ENCODE assay signal across 20 mouse cellular contexts in genomic region chr17:10575306-10575705, GRCm38 (mm10).
"Had no signal": no experiment of that assay in that cellular context is flagged by ENCODE, and none has a peak within 500 bp of the region (broad histone marks: within the 10 kb centered on the region; RNA-seq: fewer than 3 reads in every experiment).

No protein-coding gene starts in this region.

- H3K4me1 ChIP-seq: megakaryocyte, embryonic 14.5 days; midbrain, embryonic 13.5 days; midbrain, embryonic 15.5 days; neural tube, embryonic 12.5 days had no signal

- H3K9ac ChIP-seq: liver, postnatal 0 days; lung, embryonic 15.5 days; midbrain, embryonic 13.5 days; midbrain, embryonic 15.5 days; neural tube, embryonic 12.5 days had no signal

- H3K9me3 ChIP-seq: lung, embryonic 15.5 days; megakaryocyte, embryonic 14.5 days; midbrain, embryonic 13.5 days; midbrain, embryonic 15.5 days; neural tube, embryonic 12.5 days had no signal

- ATAC-seq: liver, postnatal 0 days; lung, postnatal 0 days; midbrain, embryonic 13.5 days; midbrain, embryonic 15.5 days had no signal

- DNase-seq: liver, postnatal 0 days; lung, adult 2 months; lung, postnatal 14 days; lung, postnatal 36 days; retina, postnatal 1 day; right cerebral cortex, adult 18-20 months; right cerebral cortex, postnatal 25 days; right cerebral cortex, postnatal 4 days; spleen, adult 18-20 months; thymus, adult 2 months; thymus, postnatal 25 days; thymus, postnatal 4 days had no signal

- H3K36me3 ChIP-seq: lung, embryonic 15.5 days; midbrain, embryonic 13.5 days; midbrain, embryonic 15.5 days; neural tube, embryonic 12.5 days had no signal

- H3K27ac ChIP-seq: lung, embryonic 15.5 days; macrophage; midbrain, embryonic 13.5 days; midbrain, embryonic 15.5 days; neural tube, embryonic 12.5 days had no signal

- H3K4me2 ChIP-seq: lung, embryonic 15.5 days; midbrain, embryonic 11.5 days; midbrain, embryonic 13.5 days; midbrain, embryonic 15.5 days; neural tube, embryonic 12.5 days had no signal

- H3K27me3 ChIP-seq: lung, embryonic 15.5 days; midbrain, embryonic 13.5 days; midbrain, embryonic 15.5 days; neural tube, embryonic 12.5 days had no signal

- H3K4me3 ChIP-seq: lung, embryonic 15.5 days; megakaryocyte, embryonic 14.5 days; midbrain, embryonic 13.5 days; midbrain, embryonic 15.5 days; neural tube, embryonic 12.5 days had no signal
